Mouse (Mus musculus) right cerebral cortex, adult 2 months (tissue): ENCODE measurements at regions not wholly inside any gene's neighbourhood (a gene's known extent, or its start where the extent isn't known, plus 50 kb on each side); places are given as distances from the start of the nearest gene placed in this dataset.
A peak's percentile ranks its signal among the peaks of the same experiment; 100 is the strongest.

Experiments used
- DNase-seq, 2 experiments: peaks; one replicate each; pipeline ENCODE4 v3.0.0; 2021 to 2022; ENCODE audit warnings: low spot score in 2 of 2

DNA sequence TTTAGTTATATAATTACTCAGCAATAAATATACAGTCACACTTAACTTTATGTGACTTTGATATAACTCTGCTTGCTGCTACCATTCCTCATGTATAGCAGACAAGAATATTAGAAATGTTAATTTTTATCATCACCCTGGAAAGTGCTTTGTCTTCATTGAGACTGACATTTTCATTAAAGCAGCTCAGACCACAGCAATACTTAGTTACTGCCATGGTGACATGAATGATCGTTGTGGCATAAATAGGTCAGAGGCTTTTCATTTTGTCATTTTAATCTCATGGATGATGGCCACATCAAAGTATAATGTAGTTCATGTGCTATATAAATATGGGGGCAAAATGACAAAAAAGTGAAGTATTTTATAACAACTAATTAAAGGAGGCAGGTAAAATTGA is 498.1 kb downstream of the Slc22a22 start:
- no peak for DNase-seq

GRCm38 (mm10) chr15:56975446-56976433 is 501.7 kb downstream of the Slc22a22 start:
- no peak for DNase-seq

GRCm38 (mm10) chr15:56970140-56970539 is 507.3 kb downstream of the Slc22a22 start:
- no peak for DNase-seq

DNA sequence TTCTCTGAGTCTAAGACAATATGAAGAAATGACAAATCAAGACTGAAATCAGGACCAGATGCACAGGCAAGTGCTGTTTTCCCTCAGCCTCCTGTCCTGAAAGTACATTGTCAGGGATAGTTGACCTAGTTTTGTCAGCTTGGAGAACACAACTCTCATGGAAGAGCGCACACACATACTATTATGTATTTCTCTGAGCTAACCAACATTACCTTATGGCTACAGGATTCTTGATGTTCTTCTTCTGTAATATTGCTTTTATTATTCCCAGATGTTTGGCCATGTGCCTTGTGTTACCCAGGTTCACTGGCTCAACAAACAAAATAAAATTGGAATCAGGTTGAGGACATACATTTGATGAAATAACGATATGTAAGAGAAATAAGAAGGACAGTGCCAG is 521.1 kb downstream of the Slc22a22 start:
- DNase-seq: no peak

DNA sequence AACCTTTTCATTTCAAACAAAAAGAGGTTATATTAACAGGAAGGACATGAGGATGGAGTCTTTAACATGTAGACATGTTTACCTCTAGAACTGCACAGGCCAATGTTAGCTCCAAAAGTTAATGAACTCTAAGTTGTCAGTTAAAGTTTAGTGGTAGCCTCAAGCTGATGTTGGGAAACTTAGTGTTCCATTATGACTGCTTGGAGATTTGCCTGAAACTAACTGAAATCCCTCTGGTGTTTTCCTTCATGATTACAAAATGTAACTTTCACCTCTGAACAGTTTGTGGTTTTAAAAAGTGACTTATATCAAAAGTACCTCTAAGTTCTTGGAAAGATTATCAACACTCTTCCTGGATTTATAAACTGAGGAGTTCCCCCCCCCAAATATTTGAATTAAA is 525.2 kb downstream of the Slc22a22 start:
- DNase-seq: no peak

GRCm38 (mm10) chr15:56950824-56951223 is 526.6 kb downstream of the Slc22a22 start:
- DNase-seq: no peak

GRCm38 (mm10) chr15:56940891-56941290 is 536.5 kb downstream of the Slc22a22 start:
- DNase-seq: no peak

- no peak for DNase-seq
Observed at GRCm38 (mm10) chr15:56896553-56896952, 580.9 kb downstream of the Slc22a22 start.

GRCm38 (mm10) chr15:56881501-56881900 is 595.9 kb downstream of the Slc22a22 start:
- no peak for DNase-seq

DNA sequence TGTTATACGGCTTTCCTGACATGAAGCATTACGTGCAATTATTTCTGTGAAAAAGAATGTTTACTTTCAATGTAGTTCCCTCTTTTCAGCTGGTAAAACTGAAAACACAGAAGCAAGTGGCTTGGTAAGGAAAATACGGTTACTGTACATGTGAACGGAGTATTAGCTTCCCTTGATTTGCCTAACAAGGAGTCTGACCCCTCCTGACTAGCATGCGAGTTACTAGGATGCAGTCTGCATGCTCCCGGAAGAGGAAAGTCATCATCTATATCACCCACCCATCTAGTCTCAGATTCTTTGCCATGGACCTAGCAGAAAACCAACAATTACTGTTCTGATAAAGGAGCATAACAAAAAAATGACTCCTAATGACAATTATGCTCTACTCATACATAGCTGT is 611.5 kb downstream of the Slc22a22 start:
- DNase-seq: no peak

DNA sequence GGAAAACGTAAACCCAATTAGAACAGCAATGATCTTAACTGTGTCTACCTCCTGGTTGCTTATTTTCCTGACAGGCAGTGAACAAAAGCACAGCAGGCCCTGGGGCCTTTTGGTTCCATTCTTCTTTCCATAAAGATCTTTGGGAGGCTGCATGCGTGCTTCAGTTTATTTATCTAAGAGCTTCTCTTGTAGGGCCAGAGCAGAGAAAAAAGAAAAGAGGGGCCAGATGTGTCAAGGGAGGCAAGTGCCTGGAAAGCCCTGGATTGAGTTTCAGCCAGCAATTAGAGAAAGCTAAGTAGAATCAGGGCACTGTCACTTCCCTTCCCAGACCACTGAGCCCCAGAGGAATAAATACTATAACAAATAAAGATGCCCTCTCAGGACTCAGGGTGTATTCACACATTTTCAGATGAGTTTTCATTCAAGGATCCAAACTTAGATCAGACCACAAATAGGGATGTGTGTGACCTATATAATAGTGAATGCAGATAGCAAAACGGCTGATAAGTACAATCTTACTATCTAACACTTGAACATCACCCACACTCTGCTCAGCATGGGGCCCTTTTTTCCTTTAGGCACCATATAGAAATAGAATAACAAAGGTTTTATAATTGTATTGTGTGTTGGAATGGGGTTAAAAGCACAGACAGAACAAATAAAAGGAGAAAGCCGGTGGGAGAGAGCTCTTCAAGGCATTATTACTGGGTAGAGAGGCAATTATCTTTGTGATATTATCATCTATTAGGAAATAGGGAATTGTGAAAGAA is 612.2 kb downstream of the Slc22a22 start:
- no peak for DNase-seq

DNA sequence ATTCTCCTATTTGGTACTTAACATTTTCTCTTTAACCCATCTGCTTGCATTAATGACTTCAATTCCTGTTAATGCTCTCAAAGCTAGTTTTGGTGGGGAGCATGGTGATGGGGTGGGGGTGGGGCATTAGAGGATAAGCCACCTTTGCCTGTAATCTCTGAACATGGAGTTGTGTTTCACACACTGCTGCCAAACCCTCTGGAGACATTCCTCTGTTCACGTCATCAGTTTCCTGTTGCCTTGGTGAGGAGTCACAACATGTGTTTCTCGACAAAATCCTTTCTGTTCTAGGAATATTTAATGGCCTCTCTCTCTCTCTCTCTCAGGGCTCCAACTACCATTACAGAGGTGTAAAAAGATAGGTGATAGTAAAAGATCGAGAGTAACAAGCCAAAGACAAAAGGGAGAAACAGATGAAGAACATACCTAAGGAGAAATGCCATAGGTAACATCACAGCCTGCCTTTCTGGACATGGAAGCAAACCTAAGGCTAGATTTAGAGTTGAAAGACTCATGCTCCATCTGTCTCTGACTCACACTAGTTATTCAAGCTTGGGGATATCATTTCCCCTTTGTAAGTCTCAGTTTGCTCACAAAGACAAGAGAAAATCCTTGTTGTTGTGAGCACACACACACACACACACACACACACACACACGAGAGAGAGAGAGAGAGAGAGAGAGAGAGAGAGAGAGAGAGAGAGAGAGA is 618.6 kb downstream of the Slc22a22 start:
- peak in 1 of 2 experiments; percentile 12 for DNase-seq

DNA sequence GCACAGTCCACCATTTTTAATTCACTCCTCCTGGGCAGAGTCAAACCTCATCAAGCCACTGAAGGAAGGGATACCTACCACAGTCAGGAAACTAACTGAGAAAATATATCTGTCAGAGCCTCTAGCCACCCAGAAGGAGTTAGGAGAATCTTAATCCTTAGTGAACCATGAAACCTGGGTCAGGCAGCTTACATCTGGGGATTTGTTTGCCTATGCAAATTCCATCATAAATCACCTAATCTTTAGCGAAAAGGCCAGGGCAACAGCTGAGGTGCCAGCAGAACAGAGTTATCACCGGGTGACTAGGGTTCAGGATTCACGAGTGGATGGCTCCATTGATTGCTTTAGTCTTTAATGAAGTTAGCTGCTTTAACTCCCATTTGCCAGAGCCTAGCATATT is 619.3 kb downstream of the Slc22a22 start:
- no peak for DNase-seq

- peak; percentile 67 to 68 for DNase-seq
Observed at GRCm38 (mm10) chr15:56856057-56856456, 621.4 kb downstream of the Slc22a22 start.

DNA sequence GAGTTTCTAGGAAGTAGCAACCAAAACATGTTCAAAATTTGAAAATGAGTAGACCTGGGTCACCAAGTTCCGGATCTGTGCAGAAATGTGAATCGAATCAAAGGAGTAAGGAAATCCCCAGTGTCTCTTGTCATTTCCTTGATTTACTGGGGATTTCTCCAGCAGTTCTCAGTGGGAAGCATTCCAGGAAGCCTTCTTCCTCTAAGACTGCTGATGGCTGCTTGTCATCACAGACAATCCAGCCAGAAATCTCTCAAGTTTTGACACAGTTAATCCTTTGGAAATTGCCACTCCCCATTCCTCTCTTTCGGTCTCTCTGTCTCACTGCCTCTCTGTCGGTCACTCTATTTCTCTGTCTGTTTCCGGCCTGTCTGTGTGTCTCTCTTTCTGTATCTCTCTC is 624.3 kb downstream of the Slc22a22 start:
- DNase-seq: no peak

GRCm38 (mm10) chr15:56847469-56848128 is 629.8 kb downstream of the Slc22a22 start:
- no peak for DNase-seq

DNA sequence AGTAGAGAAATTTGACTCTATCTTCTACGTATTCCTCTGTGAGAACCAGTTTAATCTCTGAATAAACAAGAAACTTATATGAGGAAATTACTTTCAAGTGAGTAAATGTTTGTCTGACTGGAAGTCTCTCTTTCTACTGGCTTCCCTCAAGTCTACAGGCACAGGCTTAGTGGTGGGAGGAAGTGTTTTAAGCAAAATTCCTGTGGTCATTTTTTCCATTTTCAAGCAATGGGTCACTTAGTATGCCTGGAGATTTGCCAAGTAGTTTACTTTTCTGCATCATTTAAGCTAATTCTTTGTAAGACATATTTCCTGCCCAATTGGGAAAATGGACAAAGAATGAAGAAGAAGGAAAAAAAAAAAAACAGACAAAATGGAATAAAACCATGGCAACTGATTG is 632.9 kb downstream of the Slc22a22 start:
- DNase-seq: no peak

DNA sequence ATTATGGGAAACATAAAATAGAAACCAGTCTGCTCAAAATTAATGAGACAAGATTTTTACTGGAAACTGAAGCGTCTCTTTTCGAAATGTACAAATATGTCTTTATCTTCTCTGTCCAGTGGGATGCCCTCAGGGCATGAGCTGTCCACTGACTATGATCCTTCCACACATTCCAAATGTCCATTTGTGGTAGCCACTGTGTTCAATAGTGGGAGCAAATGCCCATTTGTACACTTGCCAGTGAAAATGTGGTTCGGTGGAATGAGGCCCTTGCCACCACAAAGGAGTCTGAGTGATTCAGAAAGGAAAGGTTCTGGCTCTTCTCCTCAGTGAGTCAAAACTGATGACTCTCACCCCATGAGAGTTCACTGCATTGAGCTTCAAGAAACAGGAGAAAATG is 635.9 kb downstream of the Slc22a22 start:
- no peak for DNase-seq

DNA sequence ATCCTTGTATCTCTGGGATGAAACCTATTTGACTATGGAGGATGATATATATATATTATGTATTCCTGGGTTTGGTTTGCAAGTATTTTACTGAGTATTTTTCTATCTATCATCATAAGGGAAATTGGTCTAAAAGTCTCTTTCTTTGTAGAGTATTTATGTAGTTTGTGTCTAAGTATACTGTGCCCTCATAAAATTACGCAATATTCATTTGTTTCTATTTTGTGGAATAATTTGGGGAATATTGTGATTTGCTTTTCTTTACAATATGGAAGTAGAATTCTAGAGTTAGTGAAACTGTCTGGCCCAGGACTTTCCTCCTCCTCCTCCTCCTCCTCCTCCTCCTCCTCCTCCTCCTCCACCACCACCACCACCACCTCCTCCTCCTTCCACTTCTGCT is 640.1 kb downstream of the Slc22a22 start:
- DNase-seq: no peak

DNA sequence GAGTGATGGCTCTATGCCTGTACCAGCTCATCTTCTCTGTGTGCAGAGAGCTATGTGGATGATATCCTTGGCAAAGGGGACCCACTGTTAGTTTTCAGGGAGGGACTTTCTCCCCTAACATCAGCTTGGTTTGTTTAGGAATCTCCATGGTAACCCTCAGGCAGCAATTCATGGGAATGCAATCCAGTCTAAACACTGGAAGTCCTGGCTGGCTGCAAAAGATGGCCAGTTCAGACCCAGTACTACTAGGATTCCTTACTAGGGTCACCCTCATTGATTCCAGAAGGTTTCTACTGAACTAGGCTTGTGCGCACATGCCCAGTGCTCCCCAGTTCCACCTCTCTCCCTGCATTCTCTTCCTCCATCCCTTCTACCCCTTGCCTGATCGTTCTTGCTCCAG is 642.8 kb downstream of the Slc22a22 start:
- DNase-seq: no peak

DNA sequence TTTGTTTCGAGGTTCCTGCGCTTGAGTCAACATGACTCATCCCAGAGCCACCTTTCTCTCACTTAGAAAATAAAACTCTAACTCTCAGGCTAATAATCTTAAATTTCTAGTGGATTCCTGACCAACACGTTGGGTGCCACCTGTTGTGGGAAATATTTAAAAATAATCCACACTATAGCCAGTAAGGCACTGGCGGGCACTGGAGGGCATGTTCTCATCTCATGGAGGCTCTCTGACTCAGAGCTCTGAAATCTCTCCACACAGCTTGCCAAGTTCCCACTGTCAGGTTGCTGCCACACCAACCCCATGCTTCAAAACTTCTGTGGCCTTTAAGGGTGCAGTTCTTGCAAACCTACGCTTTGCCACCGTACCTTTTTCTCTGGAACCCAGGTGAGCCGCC is 644.8 kb downstream of the Slc22a22 start:
- DNase-seq: no peak
